Comparison of ENCODE assay signal across 9 mouse cellular contexts in the genomic region with DNA sequence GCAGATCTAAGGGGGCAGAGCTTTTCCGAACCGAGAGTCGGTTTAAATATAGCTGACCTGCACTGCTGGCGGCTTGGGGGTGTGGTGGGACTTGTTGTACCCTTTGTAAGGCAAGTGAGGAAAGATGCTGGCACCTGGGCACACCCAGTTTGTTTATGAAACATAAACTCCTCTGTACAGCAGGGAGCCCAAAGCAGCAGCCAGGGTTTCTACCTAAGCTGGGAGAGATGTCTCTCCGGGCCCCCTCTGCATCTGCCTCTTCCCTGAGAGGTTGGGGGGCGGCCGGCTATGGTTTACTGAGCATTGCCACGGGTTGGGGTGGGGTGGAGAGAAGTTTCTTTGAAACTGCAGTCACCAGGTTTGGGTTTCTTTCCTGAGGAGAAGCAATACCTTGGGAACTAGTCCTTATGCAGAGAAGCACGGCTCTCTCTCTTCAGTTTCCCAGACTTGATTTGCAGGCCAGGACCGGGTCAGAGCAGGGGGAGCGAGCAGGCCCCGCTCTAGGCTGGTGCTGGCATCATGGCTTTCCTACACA. TPM values are rescaled to one million over a fixed set of nuclear protein-coding genes. Genes with fewer than 3 reads are reported as not detected.
DNase-seq lines count a peak whose midpoint lies in the region; ATAC-seq and TF ChIP-seq lines count a peak whose summit lies in the region.
"Had no signal": no experiment of that assay in that cellular context is flagged by ENCODE, and none has a peak within 500 bp of the region (broad histone marks: within the 10 kb centered on the region; RNA-seq: fewer than 3 reads in every experiment).

No protein-coding gene starts in this region.

- H3K4me1 ChIP-seq in lung, postnatal 0 days (ENCODE audit: insufficient read depth, low read depth, low read length), result peaks cover 61% of the 10 kb centered on the region
- peaks cover 25% of the 10 kb centered on the region; the same call in 1 of the 2 replicates for H3K4me1 ChIP-seq in forebrain, postnatal 0 days (ENCODE audit: insufficient read depth)
- H3K4me1 ChIP-seq in liver, embryonic 13.5 days (replicated peaks), result peaks cover 81% of the 10 kb centered on the region

- H3K27me3 ChIP-seq in lung, postnatal 0 days (replicated peaks; ENCODE audit: insufficient read depth, low read length), result no peaks in the 10 kb centered on the region
- H3K27me3 ChIP-seq in forebrain, postnatal 0 days (ENCODE audit: insufficient read depth, low read length), result no peaks in the 10 kb centered on the region
- H3K27me3 ChIP-seq in liver, embryonic 13.5 days, result no peaks in the 10 kb centered on the region

- H3K36me3 ChIP-seq in lung, postnatal 0 days (ENCODE audit: insufficient read depth, low read length), result no peaks in the 10 kb centered on the region
- H3K36me3 ChIP-seq in forebrain, postnatal 0 days (ENCODE audit: insufficient read depth), result no peaks in the 10 kb centered on the region
- H3K36me3 ChIP-seq in liver, embryonic 13.5 days, result peaks cover 6% of the 10 kb centered on the region; the same call in 1 of the 2 replicates

- no peaks in the 10 kb centered on the region for H3K9me3 ChIP-seq in lung, postnatal 0 days (ENCODE audit: low read length)
- no peaks in the 10 kb centered on the region for H3K9me3 ChIP-seq in forebrain, postnatal 0 days (ENCODE audit: low read length)
- no peaks in the 10 kb centered on the region for H3K9me3 ChIP-seq in liver, embryonic 13.5 days (replicated peaks)

- H3K4me2 ChIP-seq in lung, postnatal 0 days (replicated peaks; ENCODE audit: low read depth, low read length), result peak overlapping the region; percentile 72
- 0 out of 2 replicates have a peak overlapping the region, but pooled peaks have one; percentile 31 for H3K4me2 ChIP-seq in forebrain, postnatal 0 days (ENCODE audit: low read depth)
- H3K4me2 ChIP-seq in liver, embryonic 13.5 days, result peak overlapping the region; percentile 52

- peak overlapping the region; percentile 92 for H3K27ac ChIP-seq in lung, postnatal 0 days (ENCODE audit: low read length)
- H3K27ac ChIP-seq in forebrain, postnatal 0 days (ENCODE audit: low read depth, low read length), result no peak overlapping the region
- H3K27ac ChIP-seq in liver, embryonic 13.5 days, result peak overlapping the region; percentile 64

- no peak for ATAC-seq in lung, postnatal 0 days
- ATAC-seq in forebrain, postnatal 0 days, result no peak; the same call in 1 of the 2 replicates
- no peak for ATAC-seq in liver, embryonic 13.5 days (ENCODE audit: low read depth)

- TF ChIP-seq CTCF in lung, postnatal 0 days (IDR thresholded peaks at IDR 0.05), result no peak
- no peak for TF ChIP-seq CTCF in forebrain, postnatal 0 days (IDR thresholded peaks at IDR 0.05; ENCODE audit: low read depth)

- WGBS in lung, postnatal 0 days, result 25% methylated on average over 12 of the region's 12 CpGs
- WGBS in forebrain, postnatal 0 days, result 48% methylated on average over 12 of the region's 12 CpGs
- 48% methylated on average over 12 of the region's 12 CpGs for WGBS in liver, embryonic 13.5 days (ENCODE audit: insufficient replicate concordance)

- 0 out of 2 replicates have a peak overlapping the region, but pooled peaks have one; percentile 16 for H3K9ac ChIP-seq in lung, postnatal 0 days (replicated peaks; ENCODE audit: low read depth)
- H3K9ac ChIP-seq in forebrain, postnatal 0 days, result no peak overlapping the region
- no peak overlapping the region for H3K9ac ChIP-seq in liver, embryonic 13.5 days

- H3K4me3 ChIP-seq in lung, postnatal 0 days (ENCODE audit: low read depth, low read length), result peak overlapping the region; percentile 38; the same call in 1 of the 2 replicates
- no peak overlapping the region for H3K4me3 ChIP-seq in forebrain, postnatal 0 days (ENCODE audit: low read depth, low read length)
- no peak overlapping the region for H3K4me3 ChIP-seq in liver, embryonic 13.5 days (replicated peaks)

- no peak for DNase-seq in lung, postnatal 0 days (ENCODE audit: low spot score)
- no peak for DNase-seq in lung, postnatal 36 days
- DNase-seq in forebrain, postnatal 0 days, result no peak
- DNase-seq in liver, embryonic 13.5 days, result no peak
- no peak for DNase-seq in ovary, postnatal 10 days (ENCODE audit: low spot score)
- no peak for DNase-seq in Muller cell, postnatal 12 days (ENCODE audit: inconsistent ontology term)
- DNase-seq in spleen, adult 12 weeks (ENCODE audit: low spot score), result no peak
- DNase-seq: cerebellum, postnatal 36 days had no signal

- TF ChIP-seq EP300 in lung, postnatal 0 days (IDR thresholded peaks at IDR 0.05), result peak; percentile 24; the same call in 1 of the 2 replicates

RNA-seq across cellular contexts. Expression of a gene that starts 23.8 kb away (rescaled TPM):
- 34.6 and 37.4 TPM in 2 replicates for polyA plus RNA-seq in lung, postnatal 0 days (2015; fragmentation: Nextera tagmentation; extraction: Ambion mirVana)
- total RNA-seq in forebrain, postnatal 0 days (2014; rRNA removed), result 32.6 and 37.0 TPM in 2 replicates
- polyA plus RNA-seq in forebrain, postnatal 0 days (2015; fragmentation: Nextera tagmentation; extraction: Ambion mirVana), result 16.4 and 25.4 TPM in 2 replicates
- polyA plus RNA-seq in liver, embryonic 13.5 days (2015; fragmentation: Nextera tagmentation; extraction: Ambion mirVana), result 14.9 and 17.3 TPM in 2 replicates

RNA-seq across cellular contexts. Expression of a gene that starts 49.6 kb away (rescaled TPM):
- 18.4 and 19.6 TPM in 2 replicates for polyA plus RNA-seq in lung, postnatal 0 days (2015; fragmentation: Nextera tagmentation; extraction: Ambion mirVana)
- total RNA-seq in forebrain, postnatal 0 days (2014; rRNA removed), result 8.0 and 12.6 TPM in 2 replicates
- 8.2 and 10.6 TPM in 2 replicates for polyA plus RNA-seq in forebrain, postnatal 0 days (2015; fragmentation: Nextera tagmentation; extraction: Ambion mirVana)
- 18.3 and 19.8 TPM in 2 replicates for polyA plus RNA-seq in liver, embryonic 13.5 days (2015; fragmentation: Nextera tagmentation; extraction: Ambion mirVana)

RNA-seq across cellular contexts. Expression of a gene that starts 49.7 kb away (rescaled TPM):
- polyA plus RNA-seq in lung, postnatal 0 days (2015; fragmentation: Nextera tagmentation; extraction: Ambion mirVana), result 52.6 and 70.9 TPM in 2 replicates
- 98.1 and 138 TPM in 2 replicates for total RNA-seq in forebrain, postnatal 0 days (2014; rRNA removed)
- 184 and 202 TPM in 2 replicates for polyA plus RNA-seq in forebrain, postnatal 0 days (2015; fragmentation: Nextera tagmentation; extraction: Ambion mirVana)
- polyA plus RNA-seq in liver, embryonic 13.5 days (2015; fragmentation: Nextera tagmentation; extraction: Ambion mirVana), result 29.8 and 32.1 TPM in 2 replicates

RNA-seq across cellular contexts. Expression of a gene that starts 50.2 kb away (rescaled TPM):
- 0.08 and 0.12 TPM in 2 replicates for polyA plus RNA-seq in lung, postnatal 0 days (2015; fragmentation: Nextera tagmentation; extraction: Ambion mirVana)
- 0.08 TPM in 1 of 2 replicates, not detected in the other for total RNA-seq in forebrain, postnatal 0 days (2014; rRNA removed)
- polyA plus RNA-seq in forebrain, postnatal 0 days (2015; fragmentation: Nextera tagmentation; extraction: Ambion mirVana), result not detected in 2 replicates
- 0.07 TPM in 1 of 2 replicates, not detected in the other for polyA plus RNA-seq in liver, embryonic 13.5 days (2015; fragmentation: Nextera tagmentation; extraction: Ambion mirVana)
- total RNA-seq: layer of hippocampus, postnatal 10 days had no signal
